Mouse (Mus musculus) midbrain, postnatal 0 days (tissue): ENCODE measurements around the gene Ddx39. TPM values are rescaled to one million over a fixed set of nuclear protein-coding genes. Genes with fewer than 3 reads are reported as not detected.

ENCODE experiments used
- ATAC-seq: fragments of 200-750 bp; cut with Nextera tagmentation; 2 replicates; pipeline ENCODE4 v1.8.0; 2017; ENCODE audit warnings: moderate number of reproducible peaks, mild to moderate bottlenecking, moderate TSS enrichment, moderate library complexity; ENCODE audit not compliant: low FRiP score
- DNase-seq: peaks from one replicate; pipeline ENCODE4 v3.0.0-alpha.2; 2015; ENCODE audit warnings: low spot score
- H3K27ac ChIP-seq: fragments of 300-500 bp; sonication (generic); 2 replicates; pipeline ENCODE4 v1.5.1; 2014; ENCODE audit warnings: low read depth, mild to moderate bottlenecking, low read length, mixed read lengths
- H3K27me3 ChIP-seq: fragments of 300-500 bp; sonication (generic); 2 replicates; pipeline ENCODE4 v1.6.1; 2014; ENCODE audit warnings: low read length, control low read depth, mixed read lengths; ENCODE audit not compliant: insufficient read depth
- H3K36me3 ChIP-seq: fragments of 300-500 bp; sonication (generic); 2 replicates; pipeline ENCODE4 v1.6.1; 2014; ENCODE audit warnings: low read length, control low read depth, mixed read lengths; ENCODE audit not compliant: insufficient read depth
- H3K4me1 ChIP-seq: fragments of 300-500 bp; sonication (generic); 2 replicates; pipeline ENCODE4 v1.6.1; 2014; ENCODE audit warnings: mild to moderate bottlenecking, control low read depth, antibody characterized with exemption, low read length, mixed read lengths; ENCODE audit not compliant: insufficient read depth
- H3K4me2 ChIP-seq: fragments of 300-500 bp; sonication (generic); 2 replicates; pipeline ENCODE4 v1.6.1; 2014; ENCODE audit warnings: low read depth, mild to moderate bottlenecking, low read length, mixed read lengths; ENCODE audit not compliant: poor library complexity, severe bottlenecking
- H3K4me3 ChIP-seq: fragments of 300-500 bp; sonication (generic); 2 replicates; pipeline ENCODE4 v1.5.1; 2014; ENCODE audit warnings: low read depth, mild to moderate bottlenecking, low read length, moderate library complexity
- H3K9ac ChIP-seq: fragments of 300-500 bp; sonication (generic); replicated peaks from 2 replicates; pipeline ENCODE4 v1.6.1; 2014; ENCODE audit warnings: mild to moderate bottlenecking, low read length, moderate library complexity, mixed read lengths; ENCODE audit not compliant: poor library complexity, severe bottlenecking
- H3K9me3 ChIP-seq: fragments of 300-500 bp; sonication (generic); 2 replicates; pipeline ENCODE4 v1.6.1; 2016; ENCODE audit warnings: low read length, control low read depth
- CTCF ChIP-seq: IDR thresholded peaks from 2 replicates; pipeline ENCODE4 v1.5.1; 2016; ENCODE audit warnings: antibody characterized with exemption, mild to moderate bottlenecking
- WGBS: fragments of 180-500 bp; shearing (Covaris S2); extraction: QIAGEN DNeasy Blood & Tissue Kit; methylation state at CpG from one replicate; pipeline ENCODE4 v1.1.7; 2014; 5-methylcytosine and 5-hydroxymethylcytosine counted together
- microRNA-seq: library from miRNA; unstranded; fragments of <30 nt; microRNA quantifications from one replicate; pipeline ENCODE4, GENCODE M21; 2016; ENCODE audit warnings: borderline number of aligned reads
- polyA plus RNA-seq: library from polyadenylated mRNA; unstranded; fragments of >200 nt; fragmentation: Nextera tagmentation; extraction: Ambion mirVana; gene quantifications from 2 replicates; pipeline ENCODE4 v1.2.1, GENCODE M21; 2015
- total RNA-seq: library from RNA; depleted of rRNA; stranded (reverse); fragments of >200 nt; gene quantifications from 2 replicates; pipeline ENCODE4 v1.2.3, GENCODE M21; 2014; rRNA removed

Gene Ddx39
- total and polyA plus RNA-seq, 2 experiments from 2014 or later, result 38.1 to 68.2 TPM

- no peak for TF ChIP-seq CTCF
- no peak overlapping the region for H3K27ac ChIP-seq
- H3K4me1 ChIP-seq, result peaks cover 7% of the 10 kb centered on the region
- H3K4me2 ChIP-seq, result no peak overlapping the region
- H3K36me3 ChIP-seq, result no peaks in the 10 kb centered on the region
- H3K4me3 ChIP-seq, result no peak overlapping the region
- 74% methylated on average over 4 of the region's 4 CpGs for WGBS
- DNase-seq, result no peak
- no peak for ATAC-seq
- no peak overlapping the region for H3K9ac ChIP-seq
- no peaks in the 10 kb centered on the region for H3K27me3 ChIP-seq
- H3K9me3 ChIP-seq, result 0 out of 2 replicates have a peak, but pooled peaks cover 3% of the 10 kb centered on the region
Measured at GRCm38 (mm10) chr8:83771791-83772190, 56.8 kb downstream of the Ddx39 start.

GRCm38 (mm10) chr8:83772701-83773451 lies 57.9 kb downstream of the Ddx39 start:
- DNase-seq (peak; percentile 51), ATAC-seq (peak; percentile 76; the same call in 1 of the 2 replicates)
- H3K4me1 ChIP-seq, result peaks cover 7% of the 10 kb centered on the region
- H3K36me3 ChIP-seq, result no peaks in the 10 kb centered on the region
- TF ChIP-seq CTCF, result no peak
- H3K4me2 ChIP-seq, result peak overlapping the region; percentile 62
- H3K27ac ChIP-seq, result no peak overlapping the region
- 3% methylated on average over 25 of the region's 25 CpGs for WGBS
- H3K9ac ChIP-seq, result peak overlapping the region; percentile 51; the same call in 1 of the 2 replicates
- no peaks in the 10 kb centered on the region for H3K27me3 ChIP-seq
- no peaks in the 10 kb centered on the region for H3K9me3 ChIP-seq
- H3K4me3 ChIP-seq, result peak overlapping the region; percentile 33

- peak overlapping the region; percentile 62 for H3K4me2 ChIP-seq
- ATAC-seq (no peak), DNase-seq (no peak)
- H3K4me3 ChIP-seq, result peak overlapping the region; percentile 33
- 0 out of 2 replicates have a peak overlapping the region, but pooled peaks have one; percentile 19 for H3K9ac ChIP-seq
- no peaks in the 10 kb centered on the region for H3K36me3 ChIP-seq
- no peaks in the 10 kb centered on the region for H3K27me3 ChIP-seq
- 40% methylated on average over 6 of the region's 6 CpGs for WGBS
- H3K4me1 ChIP-seq, result peaks cover 7% of the 10 kb centered on the region
- no peak overlapping the region for H3K27ac ChIP-seq
- H3K9me3 ChIP-seq, result no peaks in the 10 kb centered on the region
- TF ChIP-seq CTCF, result no peak
Measured at GRCm38 (mm10) chr8:83773452-83773846, 58.5 kb downstream of the Ddx39 start.

- TF ChIP-seq CTCF, result no peak
- ATAC-seq (no peak), DNase-seq (no peak)
- H3K4me3 ChIP-seq, result no peak overlapping the region
- H3K9ac ChIP-seq, result no peak overlapping the region
- no peaks in the 10 kb centered on the region for H3K36me3 ChIP-seq
- peaks cover 7% of the 10 kb centered on the region for H3K4me1 ChIP-seq
- no peak overlapping the region for H3K4me2 ChIP-seq
- H3K9me3 ChIP-seq, result no peaks in the 10 kb centered on the region
- 100% methylated on average over 2 of the region's 2 CpGs for WGBS
- no peak overlapping the region for H3K27ac ChIP-seq
- H3K27me3 ChIP-seq, result no peaks in the 10 kb centered on the region
Measured at GRCm38 (mm10) chr8:83774221-83774620, 59.2 kb downstream of the Ddx39 start.

Small RNA genes within 50 kb of the gene (microRNA-seq; reads per million reads assigned to microRNA genes)
- not detected for gene Mir1668

Other genes starting within 250 kb of the Ddx39 start
- gene Olfr370, start 179.4 kb upstream of the Ddx39 start, total RNA-seq, result not detected in 2 replicates
- gene Olfr370, start 179.4 kb upstream of the Ddx39 start, polyA plus RNA-seq, result not detected in 2 replicates
- 151 and 158 TPM in 2 replicates for gene Ndufb7, start 148.5 kb upstream of the Ddx39 start, total RNA-seq
- gene Ndufb7, start 148.5 kb upstream of the Ddx39 start, polyA plus RNA-seq, result 396 and 420 TPM in 2 replicates
- gene Tecr, start 107.2 kb upstream of the Ddx39 start, total RNA-seq, result 1,134 and 1,270 TPM in 2 replicates
- gene Tecr, start 107.2 kb upstream of the Ddx39 start, polyA plus RNA-seq, result 1,433 and 1,533 TPM in 2 replicates
- 41.0 and 43.3 TPM in 2 replicates for gene Dnajb1, start 107.0 kb upstream of the Ddx39 start, total RNA-seq
- 60.3 and 72.4 TPM in 2 replicates for gene Dnajb1, start 107.0 kb upstream of the Ddx39 start, polyA plus RNA-seq
- gene Gipc1, start 62.5 kb upstream of the Ddx39 start, total RNA-seq, result 72.3 and 74.2 TPM in 2 replicates
- 108 and 111 TPM in 2 replicates for gene Gipc1, start 62.5 kb upstream of the Ddx39 start, polyA plus RNA-seq
- gene Ptger1, start 48.5 kb upstream of the Ddx39 start, total RNA-seq, result 0.55 and 0.85 TPM in 2 replicates
- gene Ptger1, start 48.5 kb upstream of the Ddx39 start, polyA plus RNA-seq, result 0.27 and 0.36 TPM in 2 replicates
- gene Pkn1, start 16.0 kb upstream of the Ddx39 start, total RNA-seq, result 63.9 and 71.2 TPM in 2 replicates
- 21.3 and 21.7 TPM in 2 replicates for gene Pkn1, start 16.0 kb upstream of the Ddx39 start, polyA plus RNA-seq
- 10.4 and 24.3 TPM in 2 replicates for gene Adgre5, start 26.1 kb downstream of the Ddx39 start, total RNA-seq
- 7.7 and 8.3 TPM in 2 replicates for gene Adgre5, start 26.1 kb downstream of the Ddx39 start, polyA plus RNA-seq
- 394 and 593 TPM in 2 replicates for gene Adgrl1, start 184.9 kb downstream of the Ddx39 start, total RNA-seq
- 55.5 and 55.9 TPM in 2 replicates for gene Adgrl1, start 184.9 kb downstream of the Ddx39 start, polyA plus RNA-seq
- gene Gm10644, start 240.0 kb downstream of the Ddx39 start, total RNA-seq, result 0.47 and 0.60 TPM in 2 replicates
- 0.36 and 0.39 TPM in 2 replicates for gene Gm10644, start 240.0 kb downstream of the Ddx39 start, polyA plus RNA-seq
- 3.9 and 20.4 TPM in 2 replicates for gene Asf1b, start 240.3 kb downstream of the Ddx39 start, total RNA-seq
- 3.8 and 4.3 TPM in 2 replicates for gene Asf1b, start 240.3 kb downstream of the Ddx39 start, polyA plus RNA-seq